Mouse (Mus musculus): ENCODE data around the gene Itgav. TPM values are rescaled to one million over a fixed set of nuclear protein-coding genes. Genes with fewer than 3 reads are reported as not detected.

Gene Itgav
- total RNA-seq, 1 experiment = 92.6 TPM

GRCm38 (mm10) chr2:83759667-83760066, 35.5 kb downstream of the Itgav start:
- Histone ChIP-seq H3K36me3 (ENCODE audit: control insufficient read depth, insufficient read depth, low read length, poor library complexity, severe bottlenecking) (no peaks in the 10 kb centered on the region; the same call in 1 of the 2 replicates), H3K27ac (ENCODE audit: insufficient read depth, low read depth, low read length, poor library complexity, severe bottlenecking) (no peak overlapping the region), H3K9me3 (ENCODE audit: control insufficient read depth, insufficient read depth, low read depth, low read length) (no peaks in the 10 kb centered on the region), H3K9ac (ENCODE audit: insufficient read depth, low read depth, low read length, poor library complexity, severe bottlenecking) (no peak overlapping the region), H3K4me3 (ENCODE audit: insufficient read depth in 1 of 2, low read depth in 1 of 2, low read length in 2 of 2, poor library complexity in 1 of 2, severe bottlenecking in 1 of 2) (no peak overlapping the region), H3K4me1 (ENCODE audit: control insufficient read depth in 2 of 2, insufficient read depth in 2 of 2, low read length in 2 of 2, poor library complexity in 1 of 2) (no peaks in the 10 kb centered on the region)
- TF ChIP-seq CHD2 (IDR thresholded peaks at IDR 0.05; ENCODE audit: low read depth, low read length) (no peak), MAFK (IDR thresholded peaks at IDR 0.05; ENCODE audit: insufficient read depth, low read depth, low read length) (no peak), HCFC1 (IDR thresholded peaks at IDR 0.05; ENCODE audit: borderline replicate concordance, insufficient read depth, low read length) (no peak), ZC3H11A (IDR thresholded peaks at IDR 0.05; ENCODE audit: borderline replicate concordance, low read depth, low read length) (no peak), ZNF384 (IDR thresholded peaks at IDR 0.05; ENCODE audit: low read depth, low read length) (no peak)
- DNase-seq (ENCODE audit: low read depth, low spot score) = no peak
- in situ Hi-C loops (cut with MboI; ENCODE audit: low sequenced_read_pairs in 2 of 2, unreplicated experiment in 2 of 2) = no loop called here

GRCm38 (mm10) chr2:83760112-83760511, 35.9 kb downstream of the Itgav start:
- Histone ChIP-seq H3K4me3 (ENCODE audit: insufficient read depth in 1 of 2, low read depth in 1 of 2, low read length in 2 of 2, poor library complexity in 1 of 2, severe bottlenecking in 1 of 2) (no peak overlapping the region), H3K36me3 (ENCODE audit: control insufficient read depth, insufficient read depth, low read length, poor library complexity, severe bottlenecking) (no peaks in the 10 kb centered on the region; the same call in 1 of the 2 replicates), H3K9ac (ENCODE audit: insufficient read depth, low read depth, low read length, poor library complexity, severe bottlenecking) (no peak overlapping the region), H3K9me3 (ENCODE audit: control insufficient read depth, insufficient read depth, low read depth, low read length) (no peaks in the 10 kb centered on the region), H3K27ac (ENCODE audit: insufficient read depth, low read depth, low read length, poor library complexity, severe bottlenecking) (no peak overlapping the region), H3K4me1 (ENCODE audit: control insufficient read depth in 2 of 2, insufficient read depth in 2 of 2, low read length in 2 of 2, poor library complexity in 1 of 2) (no peaks in the 10 kb centered on the region)
- in situ Hi-C loops (cut with MboI; ENCODE audit: low sequenced_read_pairs in 2 of 2, unreplicated experiment in 2 of 2) = no loop called here
- no peak for DNase-seq (ENCODE audit: low read depth, low spot score)
- TF ChIP-seq CHD2 (IDR thresholded peaks at IDR 0.05; ENCODE audit: low read depth, low read length) (no peak), ZNF384 (IDR thresholded peaks at IDR 0.05; ENCODE audit: low read depth, low read length) (no peak), MAFK (IDR thresholded peaks at IDR 0.05; ENCODE audit: insufficient read depth, low read depth, low read length) (no peak), HCFC1 (IDR thresholded peaks at IDR 0.05; ENCODE audit: borderline replicate concordance, insufficient read depth, low read length) (no peak), ZC3H11A (IDR thresholded peaks at IDR 0.05; ENCODE audit: borderline replicate concordance, low read depth, low read length) (no peak)

- Histone ChIP-seq H3K4me3 (ENCODE audit: insufficient read depth in 1 of 2, low read depth in 1 of 2, low read length in 2 of 2, poor library complexity in 1 of 2, severe bottlenecking in 1 of 2) (no peak overlapping the region), H3K27ac (ENCODE audit: insufficient read depth, low read depth, low read length, poor library complexity, severe bottlenecking) (no peak overlapping the region), H3K36me3 (ENCODE audit: control insufficient read depth, insufficient read depth, low read length, poor library complexity, severe bottlenecking) (no peaks in the 10 kb centered on the region; the same call in 1 of the 2 replicates), H3K9me3 (ENCODE audit: control insufficient read depth, insufficient read depth, low read depth, low read length) (no peaks in the 10 kb centered on the region), H3K9ac (ENCODE audit: insufficient read depth, low read depth, low read length, poor library complexity, severe bottlenecking) (no peak overlapping the region), H3K4me1 (ENCODE audit: control insufficient read depth in 2 of 2, insufficient read depth in 2 of 2, low read length in 2 of 2, poor library complexity in 1 of 2) (no peaks in the 10 kb centered on the region)
- in situ Hi-C loops (cut with MboI; ENCODE audit: low sequenced_read_pairs in 2 of 2, unreplicated experiment in 2 of 2) = no loop called here
- DNase-seq (ENCODE audit: low read depth, low spot score) = no peak
- TF ChIP-seq ZC3H11A (IDR thresholded peaks at IDR 0.05; ENCODE audit: borderline replicate concordance, low read depth, low read length) (no peak), MAFK (IDR thresholded peaks at IDR 0.05; ENCODE audit: insufficient read depth, low read depth, low read length) (no peak), ZNF384 (IDR thresholded peaks at IDR 0.05; ENCODE audit: low read depth, low read length) (no peak), HCFC1 (IDR thresholded peaks at IDR 0.05; ENCODE audit: borderline replicate concordance, insufficient read depth, low read length) (no peak), CHD2 (IDR thresholded peaks at IDR 0.05; ENCODE audit: low read depth, low read length) (no peak)
Observed at GRCm38 (mm10) chr2:83761506-83761905, 37.3 kb downstream of the Itgav start.

- in situ Hi-C loops (cut with MboI; ENCODE audit: low sequenced_read_pairs in 2 of 2, unreplicated experiment in 2 of 2) = no loop called here
- no peak for DNase-seq (ENCODE audit: low read depth, low spot score)
- Histone ChIP-seq H3K9me3 (ENCODE audit: control insufficient read depth, insufficient read depth, low read depth, low read length) (no peaks in the 10 kb centered on the region), H3K36me3 (ENCODE audit: control insufficient read depth, insufficient read depth, low read length, poor library complexity, severe bottlenecking) (no peaks in the 10 kb centered on the region), H3K9ac (ENCODE audit: insufficient read depth, low read depth, low read length, poor library complexity, severe bottlenecking) (no peak overlapping the region), H3K4me3 (ENCODE audit: insufficient read depth in 1 of 2, low read depth in 1 of 2, low read length in 2 of 2, poor library complexity in 1 of 2, severe bottlenecking in 1 of 2) (no peak overlapping the region), H3K4me1 (ENCODE audit: control insufficient read depth in 2 of 2, insufficient read depth in 2 of 2, low read length in 2 of 2, poor library complexity in 1 of 2) (no peaks in the 10 kb centered on the region), H3K27ac (ENCODE audit: insufficient read depth, low read depth, low read length, poor library complexity, severe bottlenecking) (no peak overlapping the region)
- no peak for TF ChIP-seq ZC3H11A (IDR thresholded peaks at IDR 0.05; ENCODE audit: borderline replicate concordance, low read depth, low read length)
- TF ChIP-seq CHD2 (IDR thresholded peaks at IDR 0.05; ENCODE audit: low read depth, low read length) = no peak
- TF ChIP-seq HCFC1 (IDR thresholded peaks at IDR 0.05; ENCODE audit: borderline replicate concordance, insufficient read depth, low read length) = no peak
- no peak for TF ChIP-seq ZNF384 (IDR thresholded peaks at IDR 0.05; ENCODE audit: low read depth, low read length)
- TF ChIP-seq MAFK (IDR thresholded peaks at IDR 0.05; ENCODE audit: insufficient read depth, low read depth, low read length) = no peak
Observed at GRCm38 (mm10) chr2:83762106-83762855, 38.1 kb downstream of the Itgav start.
